Mouse (Mus musculus) c-Kit-positive CD71-positive TER-119-positive erythroid progenitor cells, embryonic 14.5 days (primary cell): ENCODE measurements around the gene Cacna2d4.

Experiments used
- DNase-seq: peaks from one replicate; pipeline ENCODE4 v3.0.0-alpha.2; 2013; ENCODE audit warnings: low spot score

The Cacna2d4 gene

GRCm38 (mm10) chr6:119220297-119220696, 16.0 kb upstream of the Cacna2d4 start:
- peak; percentile 44 for DNase-seq

GRCm38 (mm10) chr6:119224451-119225195, 11.7 kb upstream of the Cacna2d4 start:
- DNase-seq = no peak

- DNase-seq = no peak
Observed at GRCm38 (mm10) chr6:119225226-119225625, 11.1 kb upstream of the Cacna2d4 start.

GRCm38 (mm10) chr6:119225731-119226130, 10.6 kb upstream of the Cacna2d4 start:
- no peak for DNase-seq

- DNase-seq = no peak
Observed at GRCm38 (mm10) chr6:119227001-119227400, 9.3 kb upstream of the Cacna2d4 start.

GRCm38 (mm10) chr6:119228861-119229603, 7.3 kb upstream of the Cacna2d4 start:
- no peak for DNase-seq

- DNase-seq = no peak
Observed at GRCm38 (mm10) chr6:119233066-119233465, 3.3 kb upstream of the Cacna2d4 start.

- no peak for DNase-seq
Observed at GRCm38 (mm10) chr6:119235441-119235840, 885 bp upstream of the Cacna2d4 start.

- no peak for DNase-seq
Observed at GRCm38 (mm10) chr6:119237427-119237989, 1.2 kb downstream of the Cacna2d4 start.

- no peak for DNase-seq
Observed at GRCm38 (mm10) chr6:119239341-119240005, 3.1 kb downstream of the Cacna2d4 start.

- no peak for DNase-seq
Observed at GRCm38 (mm10) chr6:119240256-119240655, 3.9 kb downstream of the Cacna2d4 start.

- DNase-seq = no peak
Observed at GRCm38 (mm10) chr6:119240871-119241705, 4.8 kb downstream of the Cacna2d4 start.

GRCm38 (mm10) chr6:119246082-119246481, 9.8 kb downstream of the Cacna2d4 start:
- DNase-seq = no peak

- DNase-seq = no peak
Observed at GRCm38 (mm10) chr6:119248578-119248977, 12.3 kb downstream of the Cacna2d4 start.

- no peak for DNase-seq
Observed at GRCm38 (mm10) chr6:119249726-119250125, 13.4 kb downstream of the Cacna2d4 start.

- DNase-seq = no peak
Observed at GRCm38 (mm10) chr6:119251704-119252103, 15.4 kb downstream of the Cacna2d4 start.

GRCm38 (mm10) chr6:119276713-119277112, 40.4 kb downstream of the Cacna2d4 start:
- no peak for DNase-seq

GRCm38 (mm10) chr6:119280761-119281160, 44.4 kb downstream of the Cacna2d4 start:
- no peak for DNase-seq

- no peak for DNase-seq
Observed at GRCm38 (mm10) chr6:119301310-119301709, 65.0 kb downstream of the Cacna2d4 start.

- no peak for DNase-seq
Observed at GRCm38 (mm10) chr6:119303331-119303730, 67.0 kb downstream of the Cacna2d4 start.

- DNase-seq = no peak
Observed at GRCm38 (mm10) chr6:119307867-119308413, 71.6 kb downstream of the Cacna2d4 start.
